Mouse (Mus musculus) embryonic facial prominence, embryonic 14.5 days (tissue): ENCODE measurements around the gene S100a7a. TPM values are rescaled to one million over a fixed set of nuclear protein-coding genes. Genes with fewer than 3 reads are reported as not detected.

Experiments used
- ATAC-seq: fragments of 200-750 bp; cut with Nextera tagmentation; 2 replicates; pipeline ENCODE4 v1.8.0; 2017; ENCODE audit warnings: low read depth, moderate number of reproducible peaks, moderate TSS enrichment
- DNase-seq: peaks from one replicate; pipeline ENCODE4 v3.0.0-alpha.2; 2015; ENCODE audit warnings: low spot score
- H3K27ac ChIP-seq: fragments of 300-500 bp; sonication (generic); replicated peaks from 2 replicates; pipeline ENCODE4 v1.5.1; 2014; ENCODE audit warnings: low read depth, mild to moderate bottlenecking, low read length, moderate library complexity
- H3K27me3 ChIP-seq: fragments of 300-500 bp; sonication (generic); replicated peaks from 2 replicates; pipeline ENCODE4 v1.6.1; 2014; ENCODE audit warnings: low read length; ENCODE audit not compliant: control insufficient read depth, insufficient read depth
- H3K36me3 ChIP-seq: fragments of 300-500 bp; sonication (generic); 2 replicates; pipeline ENCODE4 v1.6.1; 2014; ENCODE audit warnings: low read length, mixed read lengths; ENCODE audit not compliant: control insufficient read depth, insufficient read depth
- H3K4me1 ChIP-seq: fragments of 300-500 bp; sonication (generic); 2 replicates; pipeline ENCODE4 v1.6.1; 2014; ENCODE audit warnings: antibody characterized with exemption, low read length; ENCODE audit not compliant: control insufficient read depth, insufficient read depth
- H3K4me2 ChIP-seq: fragments of 300-500 bp; sonication (generic); 2 replicates; pipeline ENCODE4 v1.6.1; 2014; ENCODE audit warnings: low read depth, mild to moderate bottlenecking, low read length, moderate library complexity, mixed read lengths
- H3K4me3 ChIP-seq: fragments of 300-500 bp; sonication (generic); 2 replicates; pipeline ENCODE4 v1.5.1; 2014; ENCODE audit warnings: low read depth, mild to moderate bottlenecking, low read length
- H3K9ac ChIP-seq: fragments of 300-500 bp; sonication (generic); 2 replicates; pipeline ENCODE4 v1.6.1; 2014; ENCODE audit warnings: low read depth, mild to moderate bottlenecking, low read length, moderate library complexity, mixed read lengths
- H3K9me3 ChIP-seq: fragments of 300-500 bp; sonication (generic); 2 replicates; pipeline ENCODE4 v1.6.1; 2016; ENCODE audit warnings: low read length; ENCODE audit not compliant: control insufficient read depth
- WGBS: fragments of 180-500 bp; shearing (Covaris S2); extraction: QIAGEN DNeasy Blood & Tissue Kit; methylation state at CpG from one replicate; pipeline ENCODE4 v1.1.7; 2014; 5-methylcytosine and 5-hydroxymethylcytosine counted together
- polyA plus RNA-seq: library from polyadenylated mRNA; unstranded; fragments of >200 nt; fragmentation: Nextera tagmentation; extraction: Ambion mirVana; gene quantifications from 2 replicates; pipeline ENCODE4 v1.2.1, GENCODE M21; 2014

S100a7a gene
- polyA plus RNA-seq, 1 experiment from 2014 or later: 0.84 TPM

DNA sequence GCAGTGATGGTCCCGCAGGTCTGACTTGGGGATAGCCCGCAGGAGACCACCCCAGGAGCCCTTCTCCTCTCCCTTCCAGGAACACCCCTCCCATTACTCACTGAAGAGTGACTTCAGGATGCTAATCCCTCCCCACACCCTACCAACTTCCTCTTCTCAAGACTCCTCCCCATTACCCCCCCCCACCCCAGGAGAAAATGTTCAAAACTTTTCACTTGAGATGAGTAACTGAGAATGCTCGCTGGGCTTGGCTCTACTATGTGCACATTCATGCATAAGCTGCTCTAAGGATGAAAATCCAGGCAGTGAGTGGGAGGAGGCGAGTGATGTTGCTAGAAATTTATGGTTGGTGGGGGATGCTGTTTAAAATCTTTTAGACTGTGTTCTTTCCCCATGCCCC is 41.8 kb upstream of the S100a7a start:
- peaks cover 20% of the 10 kb centered on the region for H3K4me1 ChIP-seq
- H3K4me3 ChIP-seq: no peak overlapping the region
- WGBS: 59% methylated on average over 4 of the region's 4 CpGs
- no peak overlapping the region for H3K4me2 ChIP-seq
- no peak for DNase-seq
- H3K27me3 ChIP-seq: no peaks in the 10 kb centered on the region
- H3K27ac ChIP-seq: no peak overlapping the region
- H3K9ac ChIP-seq: no peak overlapping the region
- ATAC-seq: no peak
- no peaks in the 10 kb centered on the region for H3K9me3 ChIP-seq
- H3K36me3 ChIP-seq: no peaks in the 10 kb centered on the region

DNA sequence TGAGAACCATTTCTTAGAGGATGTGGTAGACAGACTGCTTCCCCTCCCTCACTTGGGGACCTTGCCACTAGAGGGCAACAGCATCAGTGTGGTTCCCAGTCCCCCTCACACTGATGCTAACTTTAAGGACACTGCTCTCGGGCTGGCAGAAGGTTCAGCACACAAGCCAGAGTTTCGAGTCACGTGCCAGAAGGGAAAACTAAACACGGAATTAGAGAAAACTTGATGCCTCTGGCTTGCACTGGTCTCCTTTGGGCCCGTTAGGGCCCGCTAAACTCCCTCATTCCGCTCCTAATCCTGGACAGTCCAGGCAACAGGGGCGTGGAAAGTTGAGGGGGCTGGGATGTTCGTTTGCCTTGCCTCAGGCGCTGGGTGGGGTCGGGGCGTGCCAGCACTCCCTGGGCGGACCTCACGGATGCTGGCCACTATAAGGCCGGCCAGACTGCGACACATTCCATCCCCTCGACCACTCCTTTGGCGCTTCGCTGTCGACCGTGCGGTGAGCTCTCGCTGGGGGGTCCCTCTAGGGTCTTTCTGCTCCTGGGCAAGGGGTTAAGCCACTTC is 41.0 kb upstream of the S100a7a start, which contains the start of gene S100a6:
TSS of gene S100a6 (plus strand) at position 155 of the 564 bp plus-strand sequence.
- 1% methylated on average over 23 of the region's 23 CpGs for WGBS
- no peak within 1 kb of the TSS for H3K27ac ChIP-seq
- ATAC-seq: peak; percentile 81

DNA sequence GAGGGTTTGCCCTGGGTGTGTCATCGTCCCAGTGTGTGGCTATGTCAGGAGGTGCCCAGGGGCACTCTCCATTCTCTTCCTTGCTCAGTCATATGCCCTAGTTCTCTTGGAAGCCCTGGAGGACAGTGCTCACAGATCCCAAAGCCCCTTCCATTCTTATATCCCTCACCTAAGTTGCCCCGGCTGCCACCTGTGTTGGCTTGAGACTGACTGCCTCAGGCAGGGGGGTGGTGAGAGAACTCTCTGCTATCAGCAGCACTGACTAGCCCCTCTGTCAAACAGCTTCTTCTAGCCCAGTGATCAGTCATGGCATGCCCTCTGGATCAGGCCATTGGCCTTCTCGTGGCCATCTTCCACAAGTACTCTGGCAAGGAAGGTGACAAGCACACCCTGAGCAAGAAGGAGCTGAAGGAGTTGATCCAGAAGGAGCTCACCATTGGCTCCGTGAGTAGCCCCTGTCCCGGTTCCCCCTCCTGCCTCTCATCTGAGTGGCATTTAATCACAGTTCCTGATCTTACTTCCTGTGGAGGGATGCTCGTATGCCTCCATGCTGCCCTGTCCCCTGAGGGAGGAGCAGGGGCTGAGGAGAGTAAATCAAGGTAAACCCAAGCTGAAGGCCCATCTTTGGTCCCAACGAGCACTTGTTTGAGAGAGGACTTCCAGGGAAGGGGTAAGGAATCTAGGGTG is 40.2 kb upstream of the S100a7a start:
- Histone ChIP-seq H3K9ac (peak overlapping the region; percentile 57), H3K27me3 (no peaks in the 10 kb centered on the region), H3K9me3 (0 out of 2 replicates have a peak, but pooled peaks cover 3% of the 10 kb centered on the region), H3K4me3 (peak overlapping the region; percentile 43), H3K4me1 (peaks cover 20% of the 10 kb centered on the region), H3K36me3 (no peaks in the 10 kb centered on the region), H3K4me2 (peak overlapping the region; percentile 75), H3K27ac (no peak overlapping the region)
- ATAC-seq (no peak), DNase-seq (no peak)
- WGBS: 47% methylated on average over 7 of the region's 7 CpGs

More for the DNA sequence above, 41.0 kb upstream of the S100a7a start, which contains the start of gene S100a6:
- Histone ChIP-seq H3K4me1 (peaks cover 20% of the 10 kb centered on the region), H3K4me2 (peak within 1 kb of the TSS; percentile 75), H3K9ac (peak within 1 kb of the TSS; percentile 57), H3K27me3 (no peaks in the 10 kb centered on the region), H3K36me3 (no peaks in the 10 kb centered on the region), H3K9me3 (0 out of 2 replicates have a peak, but pooled peaks cover 3% of the 10 kb centered on the region), H3K4me3 (peak within 1 kb of the TSS; percentile 43)
- DNase-seq: peak; percentile 84

DNA sequence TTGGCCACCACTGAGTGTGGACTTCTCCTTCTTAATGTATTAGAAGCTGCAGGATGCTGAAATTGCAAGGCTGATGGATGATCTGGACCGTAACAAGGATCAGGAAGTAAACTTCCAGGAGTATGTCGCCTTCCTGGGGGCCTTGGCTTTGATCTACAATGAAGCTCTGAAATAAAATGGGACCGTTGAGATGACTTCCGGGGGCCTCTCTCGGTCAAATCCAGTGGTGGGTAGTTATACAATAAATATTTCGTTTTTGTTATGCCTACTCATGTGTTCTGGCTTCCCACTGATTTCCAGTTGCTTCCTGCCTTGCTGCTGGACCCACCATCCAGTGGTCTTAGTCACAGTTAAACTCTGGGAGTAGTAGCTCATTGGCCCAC is 39.7 kb upstream of the S100a7a start:
- Histone ChIP-seq H3K4me2 (peak overlapping the region; percentile 75), H3K4me3 (no peak overlapping the region), H3K9ac (no peak overlapping the region), H3K27me3 (no peaks in the 10 kb centered on the region), H3K9me3 (0 out of 2 replicates have a peak, but pooled peaks cover 3% of the 10 kb centered on the region), H3K36me3 (no peaks in the 10 kb centered on the region), H3K4me1 (peaks cover 20% of the 10 kb centered on the region), H3K27ac (no peak overlapping the region)
- ATAC-seq (no peak), DNase-seq (no peak)
- 85% methylated on average over 6 of the region's 6 CpGs for WGBS

DNA sequence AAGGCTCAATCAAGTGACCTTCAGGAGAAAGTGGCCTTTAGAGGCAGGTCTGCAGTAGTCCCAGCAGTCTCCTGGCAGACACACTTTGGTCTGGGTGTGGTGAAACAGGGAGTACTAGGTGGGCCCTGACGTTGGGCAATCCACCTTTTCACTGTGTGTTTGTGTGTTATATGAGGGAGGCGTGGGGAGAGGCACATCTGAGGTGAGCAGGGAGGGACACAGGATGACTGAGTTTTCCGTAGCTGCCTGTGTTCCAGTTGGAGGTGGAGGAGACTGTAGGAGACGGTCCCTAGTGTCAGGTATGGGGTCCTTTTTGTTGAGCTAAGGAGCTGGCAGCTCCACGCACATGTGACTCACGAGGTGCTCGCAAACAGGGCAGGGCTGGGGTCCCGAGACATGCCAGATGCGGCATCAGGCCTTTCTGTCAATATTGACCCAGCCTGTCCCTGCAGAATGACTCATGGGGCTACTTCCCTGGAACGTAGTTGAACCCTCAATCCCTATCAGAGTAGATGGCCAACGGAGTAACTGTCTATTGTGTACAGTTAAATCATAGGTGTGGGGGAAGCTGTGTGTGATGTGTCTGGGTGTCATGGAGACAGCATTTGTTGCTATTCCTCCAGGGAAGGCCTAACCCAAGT is 39.1 kb upstream of the S100a7a start:
- ATAC-seq (peak; percentile 5; the same call in 1 of the 2 replicates), DNase-seq (no peak)
- 0 out of 2 replicates have a peak, but pooled peaks cover 3% of the 10 kb centered on the region for H3K9me3 ChIP-seq
- peak overlapping the region; percentile 75 for H3K4me2 ChIP-seq
- no peak overlapping the region for H3K9ac ChIP-seq
- H3K4me3 ChIP-seq: no peak overlapping the region
- peaks cover 20% of the 10 kb centered on the region for H3K4me1 ChIP-seq
- WGBS: 86% methylated on average over 11 of the region's 11 CpGs
- no peak overlapping the region for H3K27ac ChIP-seq
- no peaks in the 10 kb centered on the region for H3K27me3 ChIP-seq
- H3K36me3 ChIP-seq: no peaks in the 10 kb centered on the region

DNA sequence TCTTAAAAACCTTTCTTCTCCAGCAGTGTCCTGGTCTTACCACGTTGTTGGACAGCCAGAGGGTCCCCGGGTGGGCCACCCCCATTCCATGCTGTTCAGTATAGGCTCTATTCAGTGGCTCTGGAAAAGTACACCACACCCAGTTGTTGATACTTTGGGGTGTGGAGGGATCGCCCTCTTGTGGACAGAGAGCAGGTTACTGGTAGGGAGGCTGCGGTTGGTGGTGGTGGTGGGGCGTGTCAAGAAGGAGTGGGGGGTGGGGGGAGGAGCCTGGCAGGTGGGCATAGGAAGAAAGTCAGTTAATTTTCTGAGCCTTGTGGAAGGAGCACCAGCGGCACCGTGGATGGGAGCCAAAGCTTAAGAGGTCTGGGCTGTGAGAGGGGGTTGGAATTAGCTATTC is 38.4 kb upstream of the S100a7a start:
- H3K4me2 ChIP-seq: peak overlapping the region; percentile 25
- H3K27ac ChIP-seq: no peak overlapping the region
- H3K4me3 ChIP-seq: no peak overlapping the region
- DNase-seq (peak; percentile 88), ATAC-seq (peak; percentile 84)
- H3K9me3 ChIP-seq: 0 out of 2 replicates have a peak, but pooled peaks cover 3% of the 10 kb centered on the region
- 10% methylated on average over 7 of the region's 7 CpGs for WGBS
- no peaks in the 10 kb centered on the region for H3K36me3 ChIP-seq
- H3K9ac ChIP-seq: no peak overlapping the region
- H3K27me3 ChIP-seq: no peaks in the 10 kb centered on the region
- peaks cover 20% of the 10 kb centered on the region for H3K4me1 ChIP-seq

DNA sequence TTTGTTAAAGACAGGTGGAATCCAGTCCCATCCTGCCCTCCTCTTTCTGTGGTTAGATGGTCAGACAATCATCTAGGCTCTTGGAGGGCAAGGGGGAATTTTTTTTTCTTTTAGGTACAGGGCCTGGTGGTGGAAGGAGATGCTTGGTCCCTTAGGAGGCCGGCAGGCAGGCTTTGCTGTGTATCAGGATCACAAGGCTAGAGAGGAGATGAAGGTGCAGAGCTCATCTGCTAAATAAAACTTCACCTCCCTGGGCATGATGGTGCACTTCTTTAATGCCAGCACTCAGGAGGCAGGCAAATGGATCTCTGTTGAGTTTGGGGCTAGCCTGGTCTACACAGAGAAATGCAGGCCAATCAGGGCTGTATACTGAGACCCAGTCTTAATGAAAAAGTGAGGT is 37.9 kb upstream of the S100a7a start:
- no peak for ATAC-seq
- H3K27ac ChIP-seq: no peak overlapping the region
- no peaks in the 10 kb centered on the region for H3K36me3 ChIP-seq
- peaks cover 20% of the 10 kb centered on the region for H3K4me1 ChIP-seq
- H3K4me3 ChIP-seq: no peak overlapping the region
- no peak for DNase-seq
- 80% methylated on average over 1 of the region's 1 CpGs for WGBS
- H3K4me2 ChIP-seq: peak overlapping the region; percentile 25; the same call in 1 of the 2 replicates
- H3K27me3 ChIP-seq: no peaks in the 10 kb centered on the region
- H3K9ac ChIP-seq: no peak overlapping the region
- H3K9me3 ChIP-seq: 0 out of 2 replicates have a peak, but pooled peaks cover 3% of the 10 kb centered on the region

DNA sequence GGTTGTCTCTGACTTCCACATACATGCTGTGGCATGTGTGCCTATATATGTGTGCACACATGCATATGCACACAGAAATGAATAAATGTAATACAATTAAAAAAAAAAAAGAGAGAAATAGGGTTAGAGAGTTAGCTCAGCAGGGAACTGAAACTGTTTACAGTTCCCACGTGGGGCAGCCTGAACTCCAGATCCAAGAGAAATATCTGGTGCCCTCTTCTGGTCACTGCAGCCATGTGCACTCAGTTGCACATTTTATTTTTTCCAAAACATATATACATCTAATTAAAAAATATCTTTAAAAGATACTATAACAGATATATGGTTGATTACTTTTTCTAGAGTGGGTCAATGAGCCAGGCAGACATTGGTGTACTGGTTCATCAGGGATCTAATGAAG is 36.2 kb upstream of the S100a7a start:
- no peak overlapping the region for H3K9ac ChIP-seq
- WGBS: 16% methylated on average over 1 of the region's 1 CpGs
- peaks cover 20% of the 10 kb centered on the region for H3K4me1 ChIP-seq
- H3K36me3 ChIP-seq: no peaks in the 10 kb centered on the region
- DNase-seq: no peak
- ATAC-seq: no peak
- 0 out of 2 replicates have a peak, but pooled peaks cover 3% of the 10 kb centered on the region for H3K9me3 ChIP-seq
- H3K4me2 ChIP-seq: no peak overlapping the region
- no peaks in the 10 kb centered on the region for H3K27me3 ChIP-seq
- H3K4me3 ChIP-seq: no peak overlapping the region
- no peak overlapping the region for H3K27ac ChIP-seq
